Mouse (Mus musculus) spleen, adult 2 months (tissue): ENCODE results near the gene Snx27.

Experiments
- CTCF ChIP-seq: fragments of 200-500 bp; IDR thresholded peaks from 2 replicates; pipeline ENCODE4 v1.5.1; 2011; ENCODE audit warnings: mild to moderate bottlenecking, inconsistent platforms; ENCODE audit not compliant: insufficient read depth, insufficient read length, insufficient replicate concordance; ENCODE audit errors: extremely low read depth
- POLR2A ChIP-seq: fragments of 200-500 bp; IDR thresholded peaks from 2 replicates; pipeline ENCODE4 v1.6.1; 2011; ENCODE audit warnings: low read depth, low read length, inconsistent platforms

GRCm38 (mm10) chr3:94463926-94464578 lies 118.5 kb downstream of the Snx27 start:
- TF ChIP-seq CTCF (no peak), POLR2A (no peak)
